Mouse (Mus musculus): ENCODE results near the gene Hexim2.

Gene Hexim2

DNA sequence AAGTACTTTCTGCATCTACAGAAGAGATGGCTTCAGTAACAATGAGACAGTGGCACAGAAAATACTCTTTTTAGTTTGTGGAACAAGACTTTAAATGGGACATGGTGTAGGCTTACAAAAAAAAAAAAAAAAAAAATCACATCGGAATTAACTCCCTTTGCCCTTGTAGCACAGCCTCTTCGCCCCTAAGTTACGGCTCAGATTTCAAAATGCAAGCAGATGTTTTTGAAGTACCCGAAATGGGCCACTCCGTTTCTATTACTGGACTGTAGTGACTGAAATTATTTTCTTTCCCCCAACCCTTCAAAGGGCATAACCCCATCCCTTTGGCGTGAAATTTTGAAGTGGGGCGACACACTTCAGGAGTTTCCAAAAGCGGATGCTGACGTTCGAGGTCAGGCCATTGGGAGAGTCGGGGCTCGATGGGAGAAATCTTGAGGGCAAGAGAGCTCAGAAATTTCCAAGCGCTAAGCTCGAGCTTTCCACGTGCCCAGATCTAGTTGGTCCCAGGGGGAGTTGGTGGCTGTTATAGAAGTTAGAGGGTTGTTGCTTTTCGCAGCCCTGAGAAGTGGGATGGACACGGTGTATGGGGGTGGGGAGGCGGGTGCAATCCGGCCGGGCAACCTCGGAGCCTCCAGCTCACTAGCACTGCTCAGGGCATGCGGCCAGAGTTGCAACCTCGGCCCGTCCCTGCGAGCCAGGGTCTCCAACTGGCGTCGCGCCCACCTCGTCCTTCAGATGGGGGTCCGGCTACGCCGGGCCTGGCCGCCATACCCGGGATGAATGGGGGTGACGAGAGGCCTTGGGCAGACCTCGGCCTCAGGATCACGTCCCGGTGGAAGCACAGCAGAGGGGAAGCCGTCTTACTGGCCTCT is at the start of gene Hexim2:
Hexim2 (plus strand) TSS at position 729 of the 875 bp plus-strand sequence.
- DNase-seq (ENCODE audit: low spot score) = peak; percentile 62

DNA sequence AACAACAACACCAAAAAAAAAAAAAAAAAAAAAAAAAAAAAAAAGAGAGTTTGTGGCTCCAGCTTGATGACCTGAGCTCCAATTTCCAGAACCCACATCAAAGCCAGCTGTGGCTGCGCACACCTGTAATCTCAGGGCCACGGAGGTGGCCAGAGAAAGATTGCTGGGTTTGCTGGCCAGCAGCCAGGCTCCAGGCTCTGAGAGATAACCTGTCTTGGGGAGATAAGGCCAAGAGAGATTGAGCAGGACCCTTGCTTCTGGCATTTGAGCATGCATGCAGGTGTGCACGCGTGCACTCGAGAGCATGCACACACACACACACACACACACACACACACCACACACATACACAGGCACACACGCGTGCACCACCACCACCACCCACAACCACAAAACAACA is 38.9 kb upstream of the Hexim2 start:
- DNase-seq (ENCODE audit: low spot score) = no peak

DNA sequence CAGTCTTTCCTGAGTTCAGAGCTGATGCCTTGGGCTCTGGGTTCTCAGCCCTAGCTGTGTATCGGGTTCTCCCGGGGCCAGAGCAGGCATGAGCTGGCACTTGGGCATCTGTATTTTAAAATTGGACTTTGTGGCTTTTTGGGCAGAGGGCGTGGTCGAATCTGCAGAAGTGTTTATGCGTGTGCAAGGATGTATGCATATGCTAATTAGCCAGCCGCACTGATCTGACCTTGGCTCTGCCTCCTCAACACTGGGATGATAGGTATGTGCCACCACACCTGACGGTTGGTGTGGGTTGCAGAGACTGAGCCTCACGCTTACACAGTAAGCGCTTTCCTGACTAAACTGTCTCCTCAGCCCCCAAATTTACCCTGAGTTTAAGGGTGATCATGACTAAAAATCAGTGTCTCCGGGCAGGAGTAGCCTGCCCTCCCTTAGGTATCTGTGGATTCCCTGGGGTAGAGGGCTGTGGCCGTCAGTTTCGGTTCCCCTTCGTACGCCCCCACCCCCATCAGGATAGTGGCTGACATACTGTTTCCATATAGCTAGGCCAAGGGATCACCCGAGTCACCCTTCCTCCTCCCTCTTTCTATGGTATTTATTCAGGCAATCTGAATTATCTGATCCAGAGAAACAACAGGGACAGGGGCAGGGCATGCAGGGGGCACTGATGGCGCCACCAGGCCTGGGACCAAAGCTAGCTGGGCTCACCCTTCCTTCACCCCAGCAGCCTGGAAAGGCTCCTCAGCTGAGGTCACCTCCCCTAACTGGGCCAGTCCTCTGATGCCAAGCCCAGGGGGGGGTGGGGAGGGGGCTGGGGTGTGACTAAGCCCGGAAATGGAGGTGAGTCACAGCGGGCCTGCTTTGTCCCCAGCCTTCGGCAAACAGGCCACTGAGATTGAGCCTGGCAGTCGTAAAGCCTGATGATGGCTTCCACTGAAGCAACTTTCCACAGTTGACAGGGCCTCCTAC is 38.1 kb upstream of the Hexim2 start:
- DNase-seq (ENCODE audit: low spot score) = no peak

DNA sequence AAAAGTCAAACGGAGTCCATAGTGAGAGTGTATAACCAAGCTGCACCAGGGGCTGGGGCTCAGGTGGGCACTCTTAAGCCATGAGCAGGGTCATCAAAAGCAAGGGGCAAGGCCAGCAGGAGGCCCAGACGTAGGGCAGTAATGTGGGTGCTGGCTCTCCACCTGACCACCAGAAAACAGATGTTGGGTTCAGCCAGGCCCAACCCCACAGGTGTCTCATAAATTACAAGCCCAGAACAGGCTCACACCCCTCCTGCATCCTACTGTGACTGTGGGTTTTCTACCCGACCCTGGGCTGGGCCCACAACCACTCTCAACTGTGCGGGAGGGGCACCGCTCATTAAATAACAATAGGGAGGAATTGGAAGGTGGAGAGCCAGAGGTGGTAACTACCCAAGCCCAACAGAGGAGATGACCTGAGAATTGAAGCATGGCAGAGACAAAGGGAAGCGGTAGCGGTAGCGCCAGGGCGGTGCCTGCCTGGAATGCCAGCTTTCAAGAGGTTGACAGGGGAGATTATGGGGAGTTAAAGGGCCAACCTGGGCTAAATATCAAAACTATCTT is 37.0 kb upstream of the Hexim2 start:
- no peak for DNase-seq (ENCODE audit: low spot score)

DNA sequence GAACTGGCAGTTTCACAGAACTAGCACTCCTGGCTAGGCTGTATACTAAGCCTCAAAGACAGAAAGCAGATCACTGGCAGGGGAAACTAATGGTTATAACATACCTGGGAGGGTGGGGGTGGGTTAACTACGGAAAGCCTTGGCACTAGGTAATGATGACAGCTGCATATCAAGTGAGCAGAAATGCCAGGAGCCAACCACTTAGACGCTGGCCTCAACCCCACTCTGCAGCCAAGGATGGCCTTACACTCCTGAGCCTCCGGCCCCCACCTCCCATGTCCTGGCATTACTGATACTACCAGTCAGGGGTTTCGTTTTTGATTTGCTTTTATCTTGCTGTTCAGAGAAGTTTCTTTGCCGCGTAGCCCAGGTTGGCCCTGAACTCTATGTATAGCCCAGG is 36.4 kb upstream of the Hexim2 start:
- DNase-seq (ENCODE audit: low spot score) = no peak

DNA sequence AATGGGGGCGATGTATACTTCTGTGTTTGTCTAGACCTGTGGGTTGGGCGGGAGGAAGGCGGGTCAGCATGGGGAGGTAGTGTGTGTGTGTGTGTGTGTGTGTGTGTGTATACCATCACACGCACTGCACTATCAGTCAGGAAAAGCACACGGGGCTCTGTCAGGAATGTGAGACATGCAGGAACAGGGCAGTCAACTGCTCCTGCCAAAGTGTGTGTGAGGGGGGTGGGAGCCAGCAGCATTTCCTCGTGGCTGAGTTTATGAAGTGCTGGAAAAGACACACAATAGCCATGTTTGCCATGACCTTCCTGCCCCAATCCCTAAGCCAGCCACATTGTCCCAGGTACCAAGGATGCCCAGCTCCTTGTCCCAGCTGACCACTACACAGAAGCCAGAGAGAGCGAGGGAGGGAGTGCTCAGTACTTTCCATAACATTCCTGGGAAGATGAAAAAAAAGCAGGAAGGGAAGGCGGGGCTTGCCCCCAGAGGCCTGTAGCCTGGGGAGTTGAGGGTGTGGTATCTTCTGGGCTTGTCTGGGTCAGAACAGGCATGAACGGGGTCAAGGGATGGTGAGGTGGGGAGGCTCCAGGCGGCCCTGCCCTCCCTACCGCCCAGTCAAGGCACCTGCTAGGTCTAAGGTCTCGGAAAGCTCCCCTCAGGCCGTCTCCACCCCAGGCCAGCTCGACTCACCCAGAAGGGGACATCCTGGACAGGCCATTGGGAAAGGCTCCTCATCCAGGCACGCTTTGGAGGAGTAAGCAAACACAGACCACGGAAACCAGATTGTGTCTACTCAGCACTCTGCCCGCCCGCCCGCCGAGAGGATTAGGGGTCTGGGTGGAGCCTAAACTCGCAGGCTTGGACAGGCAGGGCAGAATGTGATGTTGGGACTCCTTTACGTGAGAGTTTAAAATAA is 35.0 kb upstream of the Hexim2 start:
- no peak for DNase-seq (ENCODE audit: low spot score)

DNA sequence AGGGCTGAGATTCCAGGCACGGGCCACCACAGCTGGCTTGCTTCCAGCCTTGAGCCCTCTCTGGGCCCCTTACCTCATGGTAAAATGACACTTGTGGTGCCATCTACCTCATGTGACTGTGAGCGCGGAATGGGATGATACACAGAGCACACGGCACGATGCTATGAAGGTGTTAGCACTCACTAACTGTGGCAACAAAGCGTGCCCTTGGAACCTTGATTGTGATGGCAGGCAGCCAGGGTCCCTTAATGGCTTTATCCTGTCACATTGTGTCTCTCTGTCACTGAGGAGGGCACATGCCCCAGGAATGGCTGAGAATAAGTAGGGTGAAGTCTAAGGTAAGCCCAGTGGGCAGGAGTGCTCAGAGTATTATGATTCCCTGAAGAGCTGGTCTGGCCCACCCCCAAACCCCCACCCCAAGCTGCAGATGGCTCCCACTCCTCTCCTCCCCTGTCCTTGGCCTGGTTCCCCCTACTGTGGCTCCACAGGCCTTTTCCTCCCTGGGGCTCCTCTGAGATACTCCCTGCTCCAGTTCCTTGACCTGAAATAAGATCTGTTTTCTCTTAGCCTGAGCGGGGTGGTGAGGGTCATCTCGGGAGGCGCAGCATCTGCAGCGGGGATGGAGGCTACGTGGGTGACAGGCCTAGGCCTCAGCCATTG is 33.6 kb upstream of the Hexim2 start:
- DNase-seq (ENCODE audit: low spot score) = no peak

DNA sequence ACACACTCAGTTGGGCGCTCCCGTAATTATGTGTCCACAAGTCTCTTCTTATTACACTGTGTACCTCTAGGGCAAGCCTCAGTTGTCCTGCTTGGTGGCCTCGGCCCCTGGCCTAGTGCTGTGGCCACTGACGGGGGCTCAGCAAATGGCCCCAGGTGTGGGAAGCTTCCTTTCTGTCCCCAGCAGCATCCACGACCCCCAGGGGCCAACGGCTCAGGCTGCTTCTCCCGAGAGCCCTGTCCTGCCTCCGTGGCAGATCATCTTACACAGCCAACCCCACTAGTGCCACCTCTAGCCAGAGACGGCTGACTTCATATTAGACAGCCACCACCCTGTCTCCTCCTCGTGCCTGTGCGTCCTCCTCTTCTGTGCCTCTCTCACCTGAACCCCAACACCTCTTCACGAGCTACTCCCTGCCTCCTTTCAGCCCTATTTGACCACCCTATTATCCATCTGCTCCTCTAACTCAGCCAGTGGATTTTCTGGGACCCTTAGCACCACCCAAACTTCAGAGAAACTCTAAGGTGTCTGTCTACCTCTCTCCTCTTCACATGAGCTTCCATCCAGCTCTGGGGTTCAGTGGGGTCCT is 32.8 kb upstream of the Hexim2 start:
- no peak for DNase-seq (ENCODE audit: low spot score)

DNA sequence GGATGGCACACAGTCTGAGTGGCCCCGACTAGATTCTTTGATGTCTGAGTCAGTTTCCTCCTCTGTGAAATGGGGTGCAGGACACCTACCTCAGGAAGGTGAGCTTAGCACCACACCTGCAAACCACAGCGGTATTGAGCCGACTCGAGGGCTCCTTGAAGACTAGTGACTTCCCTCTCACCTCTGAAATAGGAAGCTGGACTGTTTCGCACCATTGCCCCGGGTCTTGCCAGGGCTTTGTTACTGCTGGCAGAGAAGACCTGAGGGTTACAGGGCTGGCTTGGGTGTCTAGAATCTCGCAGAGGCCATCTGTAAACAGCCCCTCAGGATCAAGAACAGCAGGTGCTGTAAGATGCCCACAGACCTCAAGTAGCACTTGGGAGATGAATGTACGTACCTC is 31.9 kb upstream of the Hexim2 start:
- DNase-seq (ENCODE audit: low spot score) = no peak

DNA sequence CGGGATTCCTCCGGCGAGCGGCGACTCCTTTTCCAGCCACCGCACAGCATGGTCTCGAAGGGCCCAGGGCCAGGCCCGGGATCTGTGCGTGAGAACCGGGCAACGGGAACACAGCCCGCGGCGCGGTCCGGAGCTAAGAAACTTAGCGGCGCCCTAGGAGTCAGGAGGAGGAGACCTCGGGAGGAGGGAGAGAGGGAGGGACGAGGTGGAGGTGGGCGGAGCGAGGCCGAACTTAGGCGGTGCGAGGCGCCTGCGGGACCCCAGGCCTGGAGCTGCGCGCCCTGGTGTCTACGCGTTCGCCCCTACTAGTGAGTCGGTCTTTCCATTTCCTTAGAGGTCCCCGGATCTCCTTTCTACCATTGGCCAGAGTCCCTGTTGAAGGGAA is 30.8 kb upstream of the Hexim2 start, which contains the start of the genes Plcd3 and Acbd4:
Plcd3 (minus strand) TSS at position 178 of the 385 bp plus-strand sequence.
Acbd4 (plus strand) TSS at position 202 of the 385 bp plus-strand sequence.
- peak; percentile 68 for DNase-seq (ENCODE audit: low spot score)

DNA sequence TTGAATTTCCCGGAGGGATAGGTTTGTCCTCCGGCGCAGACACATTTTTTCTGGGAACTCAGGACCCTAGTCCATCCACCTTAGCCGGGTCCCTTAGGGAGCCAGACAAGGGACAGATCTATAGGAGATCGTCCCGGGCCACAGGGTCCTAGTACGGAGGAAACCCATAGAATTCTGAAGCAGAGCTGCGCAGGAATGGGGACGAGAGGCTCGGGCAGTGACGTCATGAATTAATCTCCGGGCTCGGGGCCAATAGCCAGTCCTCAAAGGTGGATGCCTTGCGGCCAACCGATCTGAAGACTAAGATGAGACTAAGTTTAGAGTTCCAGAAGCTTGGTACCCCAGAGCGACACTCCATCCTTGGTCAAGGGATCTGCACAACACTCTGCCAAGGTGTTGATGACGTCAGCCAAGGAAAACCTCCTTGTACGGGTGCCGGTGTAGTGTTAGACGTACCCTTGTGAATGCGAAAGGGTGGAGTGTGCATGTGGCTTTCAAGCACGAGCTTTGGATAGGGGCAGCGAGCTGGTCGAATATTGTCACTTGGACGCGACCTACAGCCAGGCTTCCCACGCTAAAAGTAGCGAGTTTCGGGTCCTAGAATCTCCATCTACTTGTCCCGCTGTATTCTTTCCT is 30.2 kb upstream of the Hexim2 start:
- peak; percentile 57 for DNase-seq (ENCODE audit: low spot score)

DNA sequence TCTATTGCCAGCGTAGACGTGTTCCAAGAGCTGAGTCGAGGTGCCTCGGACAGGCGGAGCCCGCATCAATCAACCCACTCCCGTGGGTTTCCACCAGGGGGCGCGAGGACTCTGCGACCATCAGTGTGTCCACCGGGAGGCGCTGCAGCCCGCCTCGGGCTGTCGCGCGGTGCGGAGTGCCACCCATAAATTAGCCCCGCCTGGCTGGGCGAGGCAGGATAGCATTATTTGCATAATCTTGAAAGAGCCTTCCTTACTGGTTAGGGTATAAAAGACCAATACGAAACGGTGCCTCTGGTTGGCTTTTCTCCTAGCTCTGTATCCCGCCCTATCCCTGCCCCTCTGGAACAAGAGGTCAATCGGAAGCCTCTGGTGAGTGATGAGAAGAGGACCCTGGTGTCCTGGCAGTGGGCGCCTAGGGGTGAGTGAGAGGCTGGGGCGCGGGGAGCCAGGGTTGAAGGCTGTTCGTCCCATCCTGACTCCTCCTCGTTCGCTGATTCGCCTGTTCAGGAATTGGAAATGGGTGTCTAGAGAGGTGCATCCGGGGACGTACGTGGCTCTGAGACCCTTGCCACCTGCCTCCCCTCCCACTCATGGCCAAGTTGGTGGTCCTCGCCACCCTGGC is 29.4 kb upstream of the Hexim2 start:
- peak; percentile 97 for DNase-seq (ENCODE audit: low spot score)

DNA sequence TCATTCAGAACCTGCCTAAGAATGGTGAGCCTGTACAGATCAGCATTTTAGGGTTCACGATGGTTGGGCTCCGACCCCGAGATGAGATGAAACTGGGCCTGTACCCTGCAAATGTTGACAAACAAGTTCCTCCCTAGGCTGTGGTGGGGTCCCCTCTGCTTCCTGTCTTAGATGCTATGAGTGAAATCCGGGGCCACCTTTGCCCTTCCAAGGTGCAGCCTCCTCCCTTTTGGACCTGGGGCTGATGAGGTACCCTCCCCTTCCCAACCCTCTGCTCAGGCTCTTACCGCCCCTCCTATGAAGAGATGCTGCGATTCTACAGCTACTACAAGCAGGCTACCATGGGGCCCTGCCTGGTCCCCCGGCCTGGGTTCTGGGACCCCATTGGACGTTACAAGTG is 28.6 kb upstream of the Hexim2 start:
- DNase-seq (ENCODE audit: low spot score) = no peak

DNA sequence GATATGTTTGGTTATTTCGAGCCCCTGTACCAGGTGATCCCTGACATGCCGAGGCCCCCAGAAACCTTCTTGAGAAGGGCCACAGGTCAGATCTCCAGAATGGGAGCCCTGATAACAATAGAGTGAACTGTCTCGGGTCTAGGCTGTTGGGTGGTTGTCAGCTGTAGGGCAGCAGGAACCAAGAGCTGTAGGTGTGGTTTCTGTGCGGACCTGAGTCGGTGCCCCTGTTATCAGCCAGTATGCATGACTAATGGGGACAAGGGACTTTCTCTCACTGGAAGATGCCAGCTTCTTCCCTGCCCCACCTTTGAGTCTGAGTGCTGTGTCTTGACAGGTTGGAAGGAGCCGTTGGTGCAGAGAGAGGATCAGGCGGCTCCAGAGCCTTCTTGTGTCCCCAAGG is 27.8 kb upstream of the Hexim2 start:
- no peak for DNase-seq (ENCODE audit: low spot score)

DNA sequence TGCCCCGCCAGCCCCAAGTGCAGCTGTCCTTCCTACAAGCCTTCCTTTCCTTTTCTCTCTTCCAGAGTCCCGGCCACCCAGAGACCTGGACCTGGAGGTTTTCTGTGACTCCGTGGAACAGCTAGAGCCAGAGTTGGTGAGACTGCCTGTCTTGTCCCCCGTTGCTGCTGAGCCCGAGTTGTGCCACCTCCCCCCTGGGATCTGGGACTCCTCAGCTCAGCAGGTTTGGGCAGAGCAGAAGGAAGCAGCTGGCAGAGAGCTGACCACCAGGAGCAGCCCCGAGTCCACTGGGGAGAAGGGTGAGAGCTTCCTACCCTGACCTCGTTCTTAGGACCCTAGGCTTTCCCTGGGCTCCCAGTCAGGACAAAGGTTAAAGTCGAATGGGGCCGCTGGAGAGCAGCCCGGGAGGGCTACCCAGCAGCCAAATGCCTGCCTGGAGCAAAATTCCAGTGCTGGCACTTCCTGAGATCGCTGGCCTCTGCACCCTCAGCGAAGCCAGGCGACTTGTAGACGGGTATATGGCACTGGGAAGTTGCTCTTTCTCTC is 27.0 kb upstream of the Hexim2 start:
- DNase-seq (ENCODE audit: low spot score) = no peak

DNA sequence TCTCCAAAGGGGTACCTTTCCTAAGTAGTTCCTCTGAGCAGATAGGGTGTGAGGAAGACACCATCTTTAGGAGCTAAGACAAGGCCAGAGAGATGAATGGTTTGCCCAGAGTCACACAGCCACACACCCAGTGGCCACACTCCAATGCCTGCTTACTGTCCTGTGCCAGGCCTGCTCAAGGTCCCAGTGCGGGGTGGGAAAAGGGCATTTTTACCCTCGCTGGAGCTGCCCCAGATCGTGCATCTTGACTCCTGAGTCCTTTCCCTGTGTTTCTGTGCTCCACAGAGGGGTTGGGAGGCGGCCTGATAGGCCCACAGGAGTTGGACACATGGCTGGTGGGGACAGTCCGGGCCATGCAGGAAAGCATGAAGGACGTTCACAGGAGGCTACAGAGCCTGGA is 26.4 kb upstream of the Hexim2 start:
- DNase-seq (ENCODE audit: low spot score) = no peak

DNA sequence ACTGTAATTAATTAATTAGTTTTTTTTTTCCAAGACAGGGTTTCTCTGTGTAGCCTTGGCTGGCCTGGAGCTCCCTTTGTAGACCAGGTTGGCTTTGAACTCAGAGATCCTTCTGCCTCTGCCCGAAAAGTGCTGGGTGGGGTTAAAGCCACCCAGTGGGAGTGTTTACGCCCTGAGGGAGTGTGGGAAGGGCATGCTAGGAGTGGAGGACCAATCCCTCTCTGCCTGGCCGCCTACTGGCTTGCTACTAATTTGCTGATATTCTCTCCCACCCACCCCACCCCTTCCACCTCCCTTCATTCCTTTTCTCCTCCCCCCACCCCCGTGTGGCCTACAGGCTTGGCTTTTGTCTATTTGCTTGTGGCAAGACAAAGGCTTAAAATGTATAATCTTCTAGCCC is 25.8 kb upstream of the Hexim2 start:
- DNase-seq (ENCODE audit: low spot score) = no peak

DNA sequence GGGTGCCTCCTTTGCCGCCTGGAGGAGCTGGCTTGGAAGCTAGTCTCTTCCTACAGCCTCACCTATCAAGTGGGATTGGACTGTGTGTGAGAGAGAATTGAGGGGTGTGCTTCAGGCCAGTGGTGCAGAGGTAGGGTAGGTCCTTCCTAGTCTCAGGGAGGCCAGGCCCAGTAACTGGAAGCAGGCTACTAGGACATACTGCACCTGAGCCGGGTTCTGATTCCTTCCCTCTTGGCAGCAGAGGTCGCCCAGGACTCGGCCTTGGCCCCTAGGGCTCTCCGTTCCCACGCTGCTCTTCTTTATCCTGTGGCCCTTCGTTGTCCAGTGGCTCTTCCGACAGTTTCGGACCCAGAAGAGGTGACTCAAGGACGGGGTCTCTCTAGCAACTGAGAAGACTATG is 20.9 kb upstream of the Hexim2 start:
- no peak for DNase-seq (ENCODE audit: low spot score)

DNA sequence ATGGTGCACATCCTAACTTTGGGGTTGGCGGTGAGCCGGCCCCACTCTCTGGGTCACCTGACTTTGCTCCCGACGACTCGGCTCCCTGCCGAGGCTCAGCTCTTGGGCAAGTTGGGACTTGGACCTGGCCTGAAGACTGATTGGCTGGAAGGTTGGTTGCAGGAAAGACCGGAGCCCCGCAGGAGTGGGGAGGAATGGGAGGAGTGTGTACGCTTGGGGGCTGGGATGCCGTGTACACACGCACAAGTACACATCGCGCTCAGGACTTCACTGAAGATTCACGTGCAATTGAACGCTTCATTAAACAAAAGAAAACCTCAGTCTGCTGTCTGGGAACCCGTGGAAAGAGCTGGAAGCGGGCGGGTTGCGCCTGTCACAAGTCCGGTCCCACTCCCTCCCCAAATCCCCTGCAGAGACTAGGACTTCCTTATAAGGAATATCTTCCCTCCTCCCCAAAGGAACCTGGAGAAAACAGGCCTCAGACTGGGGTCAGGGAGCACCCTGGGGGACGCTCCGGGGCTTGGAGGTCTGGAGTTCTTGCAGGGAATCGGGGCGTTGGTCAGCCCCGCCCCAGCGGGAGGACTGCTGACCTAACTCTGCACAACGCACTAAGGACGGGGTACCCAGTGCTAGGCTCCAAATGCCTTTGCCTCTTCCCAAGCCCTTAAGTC is 20.2 kb upstream of the Hexim2 start:
- DNase-seq (ENCODE audit: low spot score) = peak; percentile 50

All from retina, embryonic 14.5 days (tissue).